Mouse (Mus musculus): ENCODE measurements around the gene Tfrc. TPM values are rescaled to one million over a fixed set of nuclear protein-coding genes. Genes with fewer than 3 reads are reported as not detected.

The Tfrc gene
- 100 to 1,000 TPM; 285 to 408 TPM for total RNA-seq (2021)
- long read RNA-seq, experiment 1, full-length matches to known transcripts, result 105 of 161 reads
- long read RNA-seq, experiment 1, partial matches to known transcripts, result 33 of 161 reads
- long read RNA-seq, experiment 1, other reads (novel, unspliced or antisense), result 23 of 161 reads
- long read RNA-seq, experiment 2, full-length matches to known transcripts, result 161 of 227 reads
- long read RNA-seq, experiment 2, partial matches to known transcripts, result 40 of 227 reads
- long read RNA-seq, experiment 2, other reads (novel, unspliced or antisense), result 26 of 227 reads

DNA sequence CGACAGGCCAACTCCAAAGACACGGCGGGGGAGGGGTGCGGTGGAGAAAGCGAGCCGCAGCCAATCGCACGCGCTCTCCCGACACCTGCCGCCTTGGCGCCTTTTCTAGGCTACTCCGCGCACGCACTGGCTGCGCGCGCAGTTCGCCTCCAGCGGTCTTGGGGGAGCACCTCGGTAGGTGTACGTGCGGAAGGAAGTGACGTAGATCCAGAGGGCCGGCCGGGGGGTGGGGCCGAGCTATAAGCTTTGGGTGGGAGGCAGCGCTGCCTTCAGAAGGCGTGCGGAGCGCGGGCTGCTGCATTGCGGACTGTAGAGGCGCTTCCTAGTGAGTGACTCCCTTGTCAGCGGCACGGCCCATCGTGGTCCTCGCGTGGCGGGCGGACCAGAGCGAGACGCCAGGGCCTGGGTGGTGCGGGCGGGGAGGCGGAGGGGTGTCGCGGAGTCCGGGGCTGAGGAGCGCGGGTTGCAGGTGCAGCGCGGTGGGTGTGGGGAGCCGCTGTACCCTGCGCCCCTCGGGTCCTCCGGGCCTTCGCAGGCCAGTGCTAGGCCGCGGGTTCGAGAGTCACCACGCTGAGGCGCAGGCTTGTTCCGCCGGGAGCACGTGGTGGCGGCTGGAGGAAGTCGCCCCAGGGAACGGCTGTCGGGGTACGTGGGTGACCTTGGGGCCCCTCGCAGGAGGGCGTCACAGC, at the start of gene Tfrc:
Gene Tfrc (plus strand): TSS at position 209 of the 689 bp plus-strand sequence.
- intact Hi-C loops (cut with DNase I; ENCODE audit: low total_unique reads), result no loop called here
- peak; percentile 93 for DNase-seq

DNA sequence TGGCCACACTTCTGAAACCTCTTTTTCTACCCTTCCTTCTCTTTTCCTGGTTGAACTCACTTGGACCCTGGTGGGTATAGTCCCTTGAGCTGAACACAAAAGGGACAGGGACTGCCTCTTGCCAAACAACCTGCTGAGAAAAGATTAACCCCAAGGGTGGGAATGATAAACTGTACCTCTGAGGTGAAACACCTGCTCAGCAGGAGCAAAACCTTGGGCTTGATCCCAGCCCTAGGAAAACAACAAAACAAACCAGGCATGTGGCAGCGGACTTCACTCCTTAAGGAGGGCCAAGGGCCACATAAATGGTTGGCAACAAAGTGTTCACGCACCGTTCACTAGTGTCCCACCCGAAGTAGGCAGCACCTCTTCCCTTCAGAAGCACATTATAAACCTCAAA, 49.2 kb upstream of the Tfrc start:
- intact Hi-C loops (cut with DNase I; ENCODE audit: low total_unique reads), result no loop called here
- DNase-seq, result no peak

DNA sequence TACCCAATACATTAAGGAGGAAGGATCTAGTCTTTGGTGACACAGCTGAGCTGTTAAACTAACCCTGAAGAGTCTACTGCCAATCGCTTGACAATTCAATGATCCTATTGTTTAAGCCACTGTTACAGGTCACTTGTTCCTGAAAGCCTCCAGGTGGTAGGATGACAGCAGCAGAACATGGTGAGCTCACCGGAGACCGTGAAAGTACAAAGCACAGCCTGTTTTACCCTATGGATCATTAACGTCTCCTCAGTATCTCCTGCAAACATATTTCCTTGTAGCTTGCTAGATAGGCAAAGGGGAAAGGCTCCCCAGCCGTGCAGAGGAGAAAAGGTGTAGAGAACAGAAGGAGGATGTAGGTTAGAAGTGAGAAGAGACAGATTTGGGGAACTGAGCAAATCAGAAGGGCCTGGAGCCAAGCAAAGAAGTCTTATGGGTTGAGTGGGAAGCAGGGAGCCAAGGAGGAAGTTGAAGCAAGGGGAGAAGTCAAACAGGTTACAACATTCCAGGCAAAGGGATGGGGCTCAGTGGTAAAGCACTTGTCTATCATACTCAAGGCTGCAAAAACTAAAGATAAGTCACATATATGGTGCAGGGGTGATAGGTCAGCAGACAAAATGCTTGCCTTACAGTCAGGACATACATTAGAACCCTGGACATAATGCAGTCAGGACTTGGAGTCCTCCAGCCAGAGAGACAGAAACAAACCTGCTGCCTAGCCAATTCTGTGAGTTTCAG, 45.5 kb upstream of the Tfrc start:
- DNase-seq, result no peak
- intact Hi-C loops (cut with DNase I; ENCODE audit: low total_unique reads), result no loop called here

DNA sequence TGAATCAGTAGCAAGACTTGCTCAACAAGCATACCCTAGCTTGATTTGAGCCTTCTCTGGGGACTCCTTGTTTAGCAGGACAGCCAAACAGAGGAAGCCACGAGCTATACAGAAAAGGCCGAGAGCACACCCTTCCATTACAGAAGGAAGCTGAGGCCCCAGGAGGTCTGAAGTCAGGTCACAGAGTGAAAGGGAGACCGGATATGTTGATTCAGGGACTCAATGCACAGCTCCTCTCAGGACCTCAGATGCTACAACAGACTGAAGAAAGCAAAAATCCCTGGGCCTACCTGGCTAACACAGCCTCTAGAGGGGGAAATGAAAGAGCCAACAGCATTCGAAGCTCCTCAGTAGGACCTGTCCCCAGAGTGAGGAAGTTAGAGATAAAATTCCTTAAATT, 41.4 kb upstream of the Tfrc start:
- DNase-seq, result no peak
- intact Hi-C loops (cut with DNase I; ENCODE audit: low total_unique reads), result no loop called here

GRCm38 (mm10) chr16:32568401-32568800, 40.3 kb upstream of the Tfrc start:
- no peak for DNase-seq
- intact Hi-C loops (cut with DNase I; ENCODE audit: low total_unique reads), result no loop called here

DNA sequence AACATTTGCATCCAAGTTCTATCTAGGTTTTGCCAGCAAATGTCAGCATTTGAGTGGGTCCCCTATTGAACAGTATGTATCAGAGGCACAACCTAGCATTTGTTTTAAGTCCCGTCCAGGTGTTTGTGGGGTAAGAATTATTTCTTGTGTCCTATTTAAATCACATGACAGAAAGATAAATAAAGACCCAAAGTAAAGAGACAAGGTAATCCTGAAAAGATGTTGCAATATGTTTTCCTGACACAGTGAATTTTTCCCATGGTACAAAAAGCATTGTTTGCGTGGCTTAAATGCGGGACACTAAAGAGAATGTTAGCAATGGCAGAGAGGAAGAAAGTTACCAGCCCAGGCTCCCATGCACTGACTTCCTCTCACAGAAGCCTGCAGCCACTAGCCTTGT, 38.7 kb upstream of the Tfrc start:
- intact Hi-C loops (cut with DNase I; ENCODE audit: low total_unique reads), result no loop called here
- no peak for DNase-seq

GRCm38 (mm10) chr16:32572528-32572927, 36.2 kb upstream of the Tfrc start:
- DNase-seq, result no peak
- intact Hi-C loops (cut with DNase I; ENCODE audit: low total_unique reads), result no loop called here

GRCm38 (mm10) chr16:32586482-32586881, 22.2 kb upstream of the Tfrc start:
- intact Hi-C loops (cut with DNase I; ENCODE audit: low total_unique reads), result no loop called here
- no peak for DNase-seq

- DNase-seq, result no peak
- intact Hi-C loops (cut with DNase I; ENCODE audit: low total_unique reads), result no loop called here
Observed at GRCm38 (mm10) chr16:32588568-32588967, 20.2 kb upstream of the Tfrc start.

DNA sequence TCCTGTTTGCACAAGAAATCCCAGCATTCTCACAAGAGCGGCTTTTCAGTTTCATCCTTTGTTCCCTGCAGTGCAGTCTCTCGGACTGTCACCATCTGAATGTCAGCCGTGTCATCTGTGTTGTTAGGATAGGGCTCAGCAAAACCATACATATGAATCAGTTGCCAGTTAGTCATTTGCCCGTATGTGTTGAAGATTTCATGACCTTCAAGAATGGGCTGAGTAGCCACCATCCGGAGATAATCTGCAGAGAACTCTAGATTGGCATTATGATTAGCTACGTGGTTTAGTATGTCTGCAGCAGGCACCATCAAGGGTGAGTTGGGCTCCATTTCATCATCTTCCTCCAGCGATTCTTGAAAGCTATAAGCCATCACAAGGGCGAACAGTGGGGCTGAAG, 17.2 kb upstream of the Tfrc start:
- DNase-seq, result no peak
- intact Hi-C loops (cut with DNase I; ENCODE audit: low total_unique reads), result no loop called here

- intact Hi-C loops (cut with DNase I; ENCODE audit: low total_unique reads), result no loop called here
Observed at GRCm38 (mm10) chr16:32593283-32593805, 15.4 kb upstream of the Tfrc start.

DNA sequence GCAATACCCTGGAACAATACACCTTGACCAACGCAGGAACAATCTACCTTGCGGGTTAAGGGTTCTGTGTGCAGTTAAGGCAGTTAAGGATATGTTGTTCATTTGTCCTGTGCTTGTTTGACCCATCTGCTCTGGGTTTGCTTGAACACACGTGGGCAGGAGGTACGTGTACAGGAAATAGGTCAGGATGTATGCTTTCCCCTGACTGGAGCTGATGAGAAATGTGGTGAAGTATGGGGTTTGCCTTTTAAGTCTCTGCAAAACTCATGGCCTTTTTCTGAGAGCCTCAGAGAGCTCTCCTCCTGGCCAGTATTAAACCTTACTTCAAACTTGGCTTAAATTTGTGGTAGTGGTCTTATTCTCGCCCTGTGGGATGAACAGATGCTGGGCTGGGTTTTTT, 14.8 kb upstream of the Tfrc start:
- intact Hi-C loops (cut with DNase I; ENCODE audit: low total_unique reads), result no loop called here
- DNase-seq, result no peak

More at GRCm38 (mm10) chr16:32593283-32593805, 15.4 kb upstream of the Tfrc start:
- no peak for DNase-seq

DNA sequence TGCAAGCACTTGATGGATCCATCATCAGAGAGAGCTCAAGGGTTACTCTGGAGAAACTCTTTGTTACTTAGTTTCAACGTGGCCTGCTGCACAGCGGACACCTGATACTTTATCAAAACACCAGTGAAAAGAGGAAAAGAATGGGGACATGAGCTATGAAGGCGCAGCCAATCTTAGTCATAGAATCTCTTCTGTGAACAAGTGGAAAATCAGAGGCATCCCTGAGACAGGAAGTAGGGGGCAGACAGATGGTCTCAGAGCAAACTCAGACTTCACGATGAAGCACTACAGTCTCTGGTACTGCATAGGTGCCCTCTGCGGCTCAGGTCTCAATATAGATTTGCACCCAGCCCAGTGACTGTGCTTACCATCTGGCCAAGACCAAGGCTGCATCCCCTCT, 14.0 kb upstream of the Tfrc start:
- no peak for DNase-seq
- intact Hi-C loops (cut with DNase I; ENCODE audit: low total_unique reads), result no loop called here

GRCm38 (mm10) chr16:32595142-32595855, 13.4 kb upstream of the Tfrc start:
- peak; percentile 27 for DNase-seq
- intact Hi-C loops (cut with DNase I; ENCODE audit: low total_unique reads), result no loop called here

GRCm38 (mm10) chr16:32597909-32598381, 10.8 kb upstream of the Tfrc start:
- DNase-seq, result peak; percentile 11
- intact Hi-C loops (cut with DNase I; ENCODE audit: low total_unique reads), result no loop called here

DNA sequence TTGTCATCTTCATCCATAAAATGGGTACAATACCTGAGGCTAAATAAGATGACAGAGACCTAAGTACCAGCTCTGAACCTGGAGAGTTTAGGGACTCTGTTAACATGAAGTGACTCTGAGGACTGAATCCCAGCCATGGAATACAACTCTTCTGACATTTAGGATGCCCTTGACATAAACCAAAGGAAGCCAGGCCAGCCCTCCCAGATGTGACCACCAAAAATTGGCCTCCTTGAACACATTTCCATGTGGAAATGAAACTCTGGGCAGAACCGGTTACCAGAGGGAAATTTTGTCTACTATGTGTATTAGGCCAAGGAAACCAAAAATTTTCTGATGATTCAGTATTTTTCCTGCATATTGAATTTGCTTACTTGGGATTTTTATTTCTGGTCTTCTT, 9.6 kb upstream of the Tfrc start:
- no peak for DNase-seq
- intact Hi-C loops (cut with DNase I; ENCODE audit: low total_unique reads), result no loop called here

GRCm38 (mm10) chr16:32602193-32602685, 6.5 kb upstream of the Tfrc start:
- DNase-seq, result no peak
- intact Hi-C loops (cut with DNase I; ENCODE audit: low total_unique reads), result no loop called here

DNA sequence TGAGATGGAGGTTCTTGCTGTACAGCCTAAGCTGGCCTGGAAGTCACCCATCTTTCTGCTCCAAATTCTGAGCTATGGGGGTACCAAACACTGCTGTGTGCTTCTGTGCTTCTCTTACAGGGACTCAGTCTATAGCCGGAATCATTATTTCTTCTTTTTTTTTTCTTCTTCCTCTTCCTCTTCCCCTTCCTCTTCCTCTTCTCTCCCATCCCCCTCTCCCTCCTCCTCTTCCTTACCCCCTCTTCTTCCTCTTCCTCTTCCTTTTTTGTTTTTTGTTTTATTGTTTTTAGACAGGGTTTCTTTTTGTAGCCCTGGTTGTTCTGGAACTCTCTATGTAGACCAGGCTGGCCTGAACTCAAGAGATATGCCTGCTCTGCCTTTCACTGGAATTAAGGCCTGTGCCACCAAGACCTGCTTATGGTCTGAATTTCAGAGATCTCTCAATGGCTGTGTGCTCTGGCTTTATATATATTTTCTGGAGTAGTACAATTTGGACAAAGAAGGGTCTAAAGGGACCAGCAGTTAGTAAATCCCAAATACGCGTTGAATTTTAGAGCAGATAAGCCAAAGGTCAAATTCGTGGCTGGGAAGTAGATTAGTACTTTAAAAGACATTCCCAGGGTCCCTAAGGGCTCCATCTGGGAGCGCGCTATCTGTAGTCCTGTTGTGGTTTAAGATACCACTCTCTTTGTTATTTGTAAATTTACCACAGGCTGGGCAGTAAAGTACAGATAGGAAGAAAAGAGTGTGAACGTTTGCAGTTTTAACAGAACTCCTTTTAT, 967 bp upstream of the Tfrc start:
- no peak for DNase-seq
- intact Hi-C loops (cut with DNase I; ENCODE audit: low total_unique reads), result no loop called here

DNA sequence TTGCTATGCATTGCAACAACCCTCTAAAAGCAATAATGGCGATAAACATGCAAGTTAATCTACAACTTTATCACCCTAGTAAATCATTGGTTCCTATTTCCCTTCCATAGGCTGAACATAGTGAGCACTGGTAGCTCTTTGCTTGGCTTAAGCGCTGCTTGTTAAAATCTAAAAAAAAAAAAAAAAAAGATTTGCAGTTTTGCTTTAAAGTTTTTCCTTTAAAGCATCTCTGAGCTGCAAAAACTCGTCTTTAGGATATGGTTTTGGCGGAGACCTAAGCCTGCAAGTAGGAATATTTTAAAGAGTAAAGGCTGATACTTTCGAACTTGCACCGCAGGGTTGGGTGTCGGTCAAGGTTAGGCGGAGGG, 392 bp upstream of the Tfrc start:
- no peak for DNase-seq
- intact Hi-C loops (cut with DNase I; ENCODE audit: low total_unique reads), result no loop called here
